Mouse (Mus musculus): ENCODE measurements around the gene AL732309.1.

Gene AL732309.1

GRCm38 (mm10) chr2:25217666-25218065 lies 29.0 kb downstream of the AL732309.1 start:
- in situ Hi-C loops (cut with MseI, MboI), result no loop called here

GRCm38 (mm10) chr2:25214444-25214843 lies 32.2 kb downstream of the AL732309.1 start, which contains the start of gene Stpg3:
Stpg3 (minus strand) TSS chr2:25214637.
- in situ Hi-C loops (cut with MseI, MboI), result no loop called here

GRCm38 (mm10) chr2:25213266-25213865 lies 33.3 kb downstream of the AL732309.1 start:
- in situ Hi-C loops (cut with MseI, MboI), result no loop called here

GRCm38 (mm10) chr2:25211121-25211670 lies 35.5 kb downstream of the AL732309.1 start, which contains the start of gene Nelfb:
Nelfb (minus strand) TSS chr2:25211489.
- in situ Hi-C loops (cut with MseI, MboI), result no loop called here

GRCm38 (mm10) chr2:25210686-25211085 lies 36.0 kb downstream of the AL732309.1 start:
- in situ Hi-C loops (cut with MseI, MboI), result no loop called here

- in situ Hi-C loops (cut with MseI, MboI), result no loop called here
Measured at GRCm38 (mm10) chr2:25207593-25207992, 39.1 kb downstream of the AL732309.1 start.

- in situ Hi-C loops (cut with MseI, MboI), result no loop called here
Measured at GRCm38 (mm10) chr2:25203631-25204214, 42.9 kb downstream of the AL732309.1 start.

GRCm38 (mm10) chr2:25200631-25201030 lies 46.0 kb downstream of the AL732309.1 start:
- in situ Hi-C loops (cut with MseI, MboI), result no loop called here

- in situ Hi-C loops (cut with MseI, MboI), result no loop called here
Measured at GRCm38 (mm10) chr2:25197946-25198345, 48.7 kb downstream of the AL732309.1 start.

GRCm38 (mm10) chr2:25197191-25197590 lies 49.5 kb downstream of the AL732309.1 start:
- in situ Hi-C loops (cut with MseI, MboI), result no loop called here

- in situ Hi-C loops (cut with MseI, MboI), result no loop called here
Measured at GRCm38 (mm10) chr2:25196172-25196954, 50.3 kb downstream of the AL732309.1 start, which contains the start of gene Tor4a. Tor4a (minus strand) TSS chr2:25196886.

- in situ Hi-C loops (cut with MseI, MboI), result no loop called here
Measured at GRCm38 (mm10) chr2:25195211-25196156, 51.2 kb downstream of the AL732309.1 start.

Measured in mouse trophoblast stem cell (cell line).